Mouse (Mus musculus) cerebellum, postnatal 36 days (tissue): ENCODE measurements around the gene Cacng5.

Experiments
- DNase-seq, 2 experiments: peaks; one replicate each; pipeline ENCODE4 v3.0.0; 2021 to 2022; ENCODE audit warnings: mixed read lengths in 2 of 2

The Cacng5 gene

DNA sequence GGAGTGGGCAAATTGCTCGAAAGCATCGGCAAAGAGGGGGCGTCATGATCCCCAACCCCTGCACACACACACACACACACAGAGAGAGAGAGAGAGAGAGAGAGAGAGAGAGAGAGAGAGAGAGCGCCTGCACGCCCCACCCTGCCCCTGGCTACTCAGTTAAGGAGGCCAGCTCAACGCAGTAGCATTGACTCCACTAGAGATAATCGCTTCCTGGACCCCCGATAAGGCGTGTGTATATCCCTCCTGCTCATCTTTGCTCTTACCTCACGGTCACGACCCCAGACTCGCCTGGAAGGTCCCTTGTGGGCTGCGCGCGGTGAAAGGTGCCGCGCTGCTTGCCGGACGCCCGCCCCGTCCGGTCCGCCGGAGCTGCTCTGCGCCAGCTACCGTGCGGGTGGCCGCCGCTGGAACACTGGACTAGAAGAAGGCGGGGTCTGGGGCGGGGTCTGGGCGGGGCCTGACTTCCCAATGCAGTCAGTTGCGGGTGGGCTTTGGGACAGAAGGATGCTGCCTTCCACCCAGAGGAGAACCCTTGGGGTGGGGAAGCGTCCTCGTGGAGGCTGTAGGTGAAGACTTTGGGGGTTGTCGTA, at the start of gene Cacng5:
TSS of gene Cacng5 (minus strand) at position 422 of the 593 bp plus-strand sequence.
- no peak for DNase-seq

DNA sequence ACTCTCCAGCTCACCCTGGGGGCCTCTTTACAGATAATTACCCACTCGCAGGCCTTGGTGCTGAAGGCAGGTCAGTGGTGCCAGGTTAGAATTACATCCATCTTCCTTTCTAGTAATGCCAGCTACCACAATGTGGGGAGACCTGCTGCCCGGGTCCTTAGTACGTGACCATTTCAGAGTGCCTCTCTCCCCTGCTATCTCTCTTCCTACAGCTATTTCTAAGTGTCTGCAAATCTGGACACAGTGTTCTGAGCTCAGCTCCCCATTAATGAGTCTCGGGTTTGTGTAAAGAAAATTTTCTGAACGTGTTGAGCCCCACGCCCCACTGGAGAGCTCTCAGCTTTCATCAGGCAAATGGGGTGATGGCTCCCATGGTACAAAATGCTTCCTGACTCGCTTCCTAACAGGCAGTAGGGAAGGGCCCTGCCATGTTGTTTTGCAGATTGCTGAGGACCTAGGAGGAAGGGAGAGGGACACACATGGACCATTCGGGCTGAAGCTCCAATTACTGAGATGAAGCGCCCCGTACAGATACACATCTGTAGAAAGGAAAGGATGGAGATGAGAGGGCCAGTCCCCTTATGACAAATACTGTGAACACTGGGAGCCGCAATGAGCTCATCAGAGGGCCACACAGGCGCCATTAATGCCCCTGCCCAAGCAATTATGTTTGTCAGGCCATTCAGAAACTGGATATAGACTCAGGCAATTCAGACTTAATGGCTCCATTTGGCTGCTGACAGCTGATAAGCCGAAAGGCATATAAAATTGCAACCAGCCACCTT, 42.9 kb upstream of the Cacng5 start:
- DNase-seq, result no peak

GRCm38 (mm10) chr11:107955191-107956062, 40.6 kb upstream of the Cacng5 start:
- DNase-seq, result no peak

DNA sequence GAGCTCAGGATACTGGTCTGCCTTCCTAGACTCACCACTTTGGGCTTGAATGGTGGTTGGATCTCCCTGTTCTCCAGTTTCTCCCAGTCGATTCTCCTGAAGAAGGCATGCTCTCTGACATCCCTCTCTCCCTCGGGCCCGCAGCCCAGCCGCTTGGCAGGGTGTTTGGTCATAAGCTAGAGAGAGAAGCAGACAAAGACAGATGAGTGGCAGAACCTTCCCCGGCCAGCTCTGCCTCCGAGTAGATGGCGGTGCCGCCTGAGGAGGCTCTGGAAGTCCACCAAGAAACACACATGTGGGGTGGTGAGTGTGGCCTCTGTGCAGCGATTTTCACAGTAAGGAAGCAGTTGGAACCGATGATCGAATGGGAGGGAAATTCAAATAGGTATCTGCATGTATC, 36.6 kb upstream of the Cacng5 start:
- DNase-seq, result peak; percentile 15 to 19

DNA sequence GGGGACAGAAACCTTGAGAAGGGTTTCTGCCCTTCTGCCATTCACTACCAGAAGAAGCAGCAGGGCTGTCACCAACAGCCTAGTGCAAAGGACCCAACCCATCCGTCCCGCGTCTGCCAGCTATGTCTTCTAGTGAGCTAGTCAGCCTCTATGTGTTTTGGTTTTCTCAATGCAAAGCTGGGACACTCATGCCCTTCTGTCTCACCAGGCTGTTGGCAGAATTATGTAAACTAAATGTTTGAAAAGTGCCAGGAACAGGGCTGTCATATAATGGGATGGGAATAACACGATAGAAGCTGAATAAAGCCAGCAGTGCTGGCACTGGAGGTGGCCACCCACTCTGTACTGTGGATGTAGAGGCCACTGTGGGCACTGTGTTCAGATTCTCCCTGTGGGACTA, 35.8 kb upstream of the Cacng5 start:
- no peak for DNase-seq

- DNase-seq, result peak in 1 of 2 experiments; percentile 14
Observed at GRCm38 (mm10) chr11:107950211-107950610, 35.4 kb upstream of the Cacng5 start.

DNA sequence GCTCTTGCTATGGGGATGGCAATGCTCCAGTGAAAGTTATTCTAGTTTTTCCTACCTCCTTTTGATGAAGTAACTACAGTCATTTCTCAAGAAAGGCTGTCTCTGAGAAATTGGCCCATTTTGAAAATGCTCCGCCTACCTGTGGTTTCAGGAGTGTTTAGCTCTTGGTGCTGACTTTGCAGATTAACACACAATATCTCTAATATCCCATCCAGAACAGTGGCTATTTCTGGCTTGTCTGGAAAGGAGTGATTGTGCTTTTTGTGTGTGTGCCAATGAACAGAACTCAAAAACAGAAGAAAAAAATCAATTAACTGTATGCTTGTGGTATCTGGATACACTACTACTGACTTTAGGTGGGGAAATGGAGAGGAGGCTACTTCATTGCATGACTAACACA, 33.1 kb upstream of the Cacng5 start:
- DNase-seq, result no peak

DNA sequence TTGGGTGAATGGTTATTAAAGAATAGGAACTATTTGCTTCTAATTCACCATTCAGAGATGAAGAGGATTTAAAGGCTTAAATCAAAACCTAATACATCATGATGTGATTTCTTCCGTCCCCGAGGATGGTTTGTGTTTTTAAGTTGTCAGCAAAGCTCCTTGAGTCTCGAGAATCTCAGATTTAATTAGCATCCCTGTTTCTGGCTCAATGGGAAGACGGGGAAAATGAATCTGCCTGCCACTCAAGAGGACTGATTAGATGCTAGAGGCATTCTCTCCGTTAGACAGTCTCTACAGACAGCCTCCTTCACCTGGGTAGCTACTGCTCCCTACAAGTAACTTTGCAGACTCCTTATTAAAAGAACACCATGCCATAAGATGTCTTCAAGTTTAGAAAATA, 32.0 kb upstream of the Cacng5 start:
- DNase-seq, result no peak

- no peak for DNase-seq
Observed at GRCm38 (mm10) chr11:107936929-107937328, 22.1 kb upstream of the Cacng5 start.

DNA sequence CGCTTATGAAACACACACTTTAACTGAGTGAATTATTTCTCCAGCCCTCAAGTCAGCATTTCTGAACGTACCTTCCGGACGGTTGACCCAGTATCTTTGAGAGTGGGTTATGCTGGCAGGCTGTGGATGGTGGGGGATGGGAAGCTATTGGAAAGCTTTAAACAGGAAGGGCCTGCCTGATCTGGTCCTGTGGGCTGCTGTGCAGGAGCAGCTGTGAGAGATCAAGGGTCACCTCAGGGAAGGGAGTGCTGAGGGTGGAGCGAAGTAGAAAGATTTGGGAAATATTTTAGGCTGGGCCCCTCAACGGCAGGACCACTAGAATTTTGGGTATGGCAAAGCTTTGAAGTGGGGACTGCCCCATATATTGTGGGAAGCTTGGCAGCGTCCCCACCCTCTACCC, 16.9 kb upstream of the Cacng5 start:
- no peak for DNase-seq

GRCm38 (mm10) chr11:107931288-107931687, 16.4 kb upstream of the Cacng5 start:
- DNase-seq, result no peak

GRCm38 (mm10) chr11:107929712-107930111, 14.9 kb upstream of the Cacng5 start:
- no peak for DNase-seq

DNA sequence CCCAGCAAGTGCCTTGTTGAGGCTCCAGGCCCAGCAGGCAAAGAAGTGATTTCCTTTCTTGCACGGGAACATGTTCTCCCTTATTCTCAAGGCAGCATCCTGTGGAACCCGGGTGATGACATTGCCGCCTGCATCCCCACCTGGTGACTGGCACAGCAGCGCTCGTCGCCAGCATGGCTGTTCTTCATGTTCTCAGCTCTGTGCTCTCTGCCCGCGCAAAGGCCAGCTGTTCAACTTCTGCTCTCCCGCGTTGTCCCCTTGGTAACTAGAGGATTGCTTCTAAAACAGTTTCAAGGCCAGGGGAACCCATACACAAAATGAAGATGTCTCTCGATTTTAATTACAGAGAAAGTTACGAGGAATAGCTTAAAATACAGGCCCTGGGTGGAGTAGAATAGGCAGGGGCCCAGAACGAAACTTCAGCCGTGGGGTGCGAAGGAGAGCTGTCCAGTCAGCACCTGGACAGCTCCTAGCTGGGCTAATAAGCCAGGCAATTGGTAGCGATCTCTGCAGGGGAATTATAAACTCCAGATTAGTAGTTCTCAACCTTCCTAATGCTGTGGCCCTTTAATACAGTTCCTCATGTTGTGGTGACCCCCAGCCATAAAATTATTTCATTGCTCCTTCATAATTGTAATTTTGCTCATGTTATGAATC, 5.1 kb upstream of the Cacng5 start:
- DNase-seq, result no peak

- DNase-seq, result no peak
Observed at GRCm38 (mm10) chr11:107917721-107918235, 2.9 kb upstream of the Cacng5 start.

DNA sequence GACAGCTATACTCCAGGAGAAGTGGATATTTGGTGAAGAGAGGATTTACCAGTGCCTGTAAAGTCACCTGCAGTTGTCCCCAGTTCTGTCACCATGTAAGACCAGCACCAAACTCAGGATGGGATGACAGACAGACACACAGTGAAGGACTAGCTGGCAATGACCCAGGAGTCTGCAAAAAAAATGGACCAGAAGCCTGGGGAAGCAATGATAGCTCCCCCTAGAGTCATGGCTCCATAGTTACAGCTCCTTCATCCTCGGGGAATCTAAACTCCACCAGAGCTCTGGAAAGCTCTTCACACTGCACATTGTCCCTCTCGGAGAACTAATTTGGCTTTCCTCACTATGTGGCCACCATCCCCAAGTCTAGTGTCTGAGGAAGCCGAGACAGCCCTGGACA, 1.5 kb downstream of the Cacng5 start:
- DNase-seq, result no peak

- peak in 1 of 2 experiments; percentile 28 for DNase-seq
Observed at GRCm38 (mm10) chr11:107905364-107905763, 9.5 kb downstream of the Cacng5 start.

- DNase-seq, result peak in 1 of 2 experiments; percentile 10
Observed at GRCm38 (mm10) chr11:107903966-107904605, 10.8 kb downstream of the Cacng5 start.

DNA sequence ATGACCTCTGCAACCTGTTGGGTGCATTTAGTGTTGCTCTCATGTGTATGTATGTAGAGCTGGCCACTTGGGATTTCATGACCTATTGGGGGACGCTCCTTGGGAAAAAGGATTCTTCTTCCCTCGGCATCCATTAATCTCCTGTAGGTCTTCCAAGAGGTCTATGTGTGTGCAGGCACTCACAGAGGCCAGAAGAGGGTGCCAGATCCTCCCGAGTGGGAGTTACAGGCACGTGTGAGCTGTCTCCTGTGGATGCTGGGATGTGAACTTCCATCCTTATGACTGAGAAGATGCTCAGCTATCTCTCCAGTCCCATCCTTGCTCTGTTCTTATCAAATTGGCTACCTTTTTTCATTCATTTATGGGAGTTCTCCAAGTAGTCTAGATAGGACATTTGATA, 14.4 kb downstream of the Cacng5 start:
- DNase-seq, result no peak

- DNase-seq, result no peak
Observed at GRCm38 (mm10) chr11:107898698-107899097, 16.2 kb downstream of the Cacng5 start.

GRCm38 (mm10) chr11:107895635-107896034, 19.2 kb downstream of the Cacng5 start:
- DNase-seq, result no peak

DNA sequence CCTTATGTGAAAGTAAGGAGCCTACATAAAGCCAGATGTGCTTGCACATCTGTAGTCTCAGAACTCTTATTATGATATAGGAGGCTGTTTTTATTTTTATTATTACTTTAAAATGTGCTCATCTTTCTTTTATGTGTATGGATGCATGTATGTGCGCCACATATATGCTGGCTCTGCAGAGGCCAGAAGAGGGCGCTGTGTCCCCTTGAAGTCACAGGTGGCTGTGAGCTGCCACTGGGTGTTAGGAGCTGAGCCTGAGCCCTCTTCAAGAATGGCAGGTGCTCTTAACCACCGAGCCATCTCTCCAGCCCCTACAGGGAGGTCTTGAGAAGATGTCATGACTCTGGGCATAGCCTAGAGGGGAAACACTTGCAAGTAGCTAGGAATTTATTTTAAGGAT, 23.5 kb downstream of the Cacng5 start:
- no peak for DNase-seq

DNA sequence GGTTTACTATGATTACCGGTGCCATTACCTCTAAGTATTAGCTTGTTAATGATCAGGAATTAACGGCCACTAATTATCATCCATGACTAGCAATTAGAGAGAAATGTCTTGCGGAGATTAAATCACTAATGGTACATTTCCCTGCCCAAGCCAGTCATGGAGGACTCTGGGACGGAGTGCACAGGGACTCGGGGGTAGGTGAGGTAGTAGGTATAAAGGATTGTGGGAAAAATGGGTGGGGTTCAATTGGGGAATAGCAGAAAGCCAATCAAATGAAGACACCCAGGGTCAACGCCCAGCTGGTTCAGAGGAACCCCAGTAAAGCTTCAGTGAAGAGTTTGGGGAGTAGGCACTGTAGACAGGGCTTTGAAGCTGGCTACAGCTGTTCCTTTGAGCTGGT, 27.5 kb downstream of the Cacng5 start:
- DNase-seq, result no peak
